Mouse (Mus musculus) cerebellum, adult 11-12 months (tissue): ENCODE results near the gene Map3k4.
A peak's percentile ranks its signal among the peaks of the same experiment; 100 is the strongest.

ENCODE experiments used
- DNase-seq: peaks from one replicate; pipeline ENCODE4 v3.0.0; 2022

The Map3k4 gene

GRCm38 (mm10) chr17:12318663-12319201, at the start of gene Map3k4:
Map3k4 (minus strand) TSS chr17:12318796.
- peak; percentile 96 for DNase-seq

DNA sequence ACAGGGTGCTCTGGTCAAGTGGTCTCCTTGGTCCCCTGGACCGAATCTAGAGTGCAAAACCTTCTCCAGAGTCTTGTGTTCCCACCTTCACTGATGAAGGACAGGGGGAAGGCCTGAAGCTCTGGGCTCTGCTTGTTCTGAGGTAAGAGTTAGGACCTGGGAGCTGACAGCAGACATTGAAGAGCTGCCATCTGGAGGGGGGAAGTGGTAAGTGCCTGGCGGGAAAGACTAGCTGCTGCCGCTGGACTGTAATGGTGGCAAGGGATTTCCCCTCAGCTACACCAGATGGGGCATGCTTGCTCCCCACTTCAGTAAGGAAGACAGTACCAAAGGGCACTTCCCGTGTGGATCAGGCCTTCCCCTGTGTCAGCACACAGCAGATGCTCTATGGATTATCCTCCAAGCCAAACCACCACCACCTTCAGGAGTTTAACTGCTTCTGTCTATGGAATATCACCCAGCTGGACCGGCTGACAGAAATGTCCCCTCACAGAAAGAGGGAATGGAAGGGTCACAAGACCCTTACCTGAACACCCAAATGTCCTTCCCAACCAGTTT, 48.9 kb upstream of the Map3k4 start:
- DNase-seq: peak; percentile 32

GRCm38 (mm10) chr17:12364426-12364735, 45.8 kb upstream of the Map3k4 start:
- DNase-seq: no peak

DNA sequence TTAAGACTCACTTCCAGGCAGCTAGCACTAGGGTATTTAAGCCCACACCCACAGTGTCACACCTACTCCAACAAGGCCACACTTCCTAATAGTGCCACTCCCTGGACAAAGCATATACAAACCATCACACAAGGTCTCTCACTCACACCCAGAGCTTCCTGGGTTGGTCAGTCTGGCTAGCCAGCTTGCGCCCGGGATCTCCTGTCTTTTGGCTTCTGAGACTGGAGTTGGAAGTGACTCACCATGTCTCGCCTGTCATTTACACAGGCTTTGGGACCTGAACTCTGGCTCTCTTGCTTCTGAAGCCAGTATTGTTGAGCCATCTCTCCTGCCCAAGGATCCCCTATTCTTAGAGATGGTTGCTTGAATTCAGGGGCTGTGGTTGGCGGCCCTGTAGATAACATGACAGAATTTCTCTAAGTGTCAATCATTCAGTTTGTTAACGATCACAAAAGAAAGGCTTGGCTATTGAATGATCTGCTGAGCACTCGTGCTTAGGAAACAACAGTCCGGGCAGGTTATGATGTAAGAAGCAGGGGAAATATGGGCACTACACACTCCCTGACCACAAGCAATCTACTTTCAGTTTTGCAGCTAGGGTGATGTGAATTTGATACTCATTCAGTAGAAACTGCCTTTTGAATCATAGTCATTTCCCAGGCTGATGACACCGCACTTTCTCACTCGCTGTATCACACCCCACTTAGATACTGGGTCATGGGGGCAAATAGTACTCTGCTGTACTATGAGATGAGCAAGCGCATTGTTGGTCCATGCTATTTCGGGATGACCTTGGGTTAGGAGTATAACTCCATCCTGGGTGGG, 45.2 kb upstream of the Map3k4 start:
- DNase-seq: no peak

- DNase-seq: no peak
Observed at GRCm38 (mm10) chr17:12359876-12360275, 41.3 kb upstream of the Map3k4 start.

GRCm38 (mm10) chr17:12352781-12353180, 34.2 kb upstream of the Map3k4 start:
- no peak for DNase-seq

DNA sequence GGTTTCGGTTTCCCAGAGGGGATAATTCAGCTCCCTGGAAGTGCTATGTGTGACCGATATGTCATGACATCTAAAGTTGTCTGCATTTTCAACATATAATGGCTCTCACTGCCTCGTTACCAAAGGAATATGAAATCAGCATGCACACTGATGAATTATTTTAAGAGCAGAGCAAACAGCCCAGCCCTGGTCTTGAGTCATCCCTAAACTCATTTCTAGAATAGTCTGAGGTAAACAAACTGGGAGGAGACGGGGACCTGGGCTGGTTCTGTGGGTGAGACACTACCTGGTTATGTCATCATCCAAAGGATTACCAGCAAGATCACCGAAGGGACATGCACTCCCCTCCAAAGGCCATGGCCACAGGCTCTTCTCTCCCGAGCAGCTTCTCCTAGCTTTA, 33.0 kb upstream of the Map3k4 start:
- no peak for DNase-seq

GRCm38 (mm10) chr17:12347462-12347861, 28.9 kb upstream of the Map3k4 start:
- no peak for DNase-seq

DNA sequence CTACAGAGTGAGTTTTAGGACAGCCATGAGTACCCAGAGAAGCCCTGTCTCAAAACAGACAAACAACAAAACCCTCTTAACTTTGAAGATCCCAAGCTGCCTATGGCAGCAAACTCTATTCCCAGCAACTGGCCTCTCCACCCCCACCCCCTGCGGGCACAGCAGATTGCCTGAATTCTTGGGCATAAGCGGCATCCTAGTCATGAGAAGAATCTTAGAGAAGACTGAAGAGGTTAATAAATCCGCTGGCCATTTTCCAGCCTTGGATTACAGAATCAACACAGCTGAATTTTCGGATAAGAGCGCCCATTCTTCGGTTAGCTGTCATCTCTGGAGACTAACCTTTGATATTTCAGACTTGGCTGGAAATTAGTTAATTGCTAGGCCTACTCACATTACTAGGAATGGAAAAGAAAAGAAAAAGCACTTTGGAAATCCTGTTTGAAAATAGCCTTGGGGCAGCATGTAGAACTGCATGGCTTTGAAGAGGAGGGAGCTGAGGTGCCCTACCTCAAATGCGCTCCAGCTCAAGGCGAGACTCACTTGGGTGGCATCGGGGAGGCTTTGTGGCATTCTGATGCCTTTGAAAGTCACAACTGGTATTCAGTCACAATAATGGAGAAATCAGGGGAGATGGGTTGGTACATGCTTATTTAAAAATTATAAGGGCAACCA, 25.2 kb upstream of the Map3k4 start:
- no peak for DNase-seq

- DNase-seq: no peak
Observed at GRCm38 (mm10) chr17:12337156-12337555, 18.6 kb upstream of the Map3k4 start.

DNA sequence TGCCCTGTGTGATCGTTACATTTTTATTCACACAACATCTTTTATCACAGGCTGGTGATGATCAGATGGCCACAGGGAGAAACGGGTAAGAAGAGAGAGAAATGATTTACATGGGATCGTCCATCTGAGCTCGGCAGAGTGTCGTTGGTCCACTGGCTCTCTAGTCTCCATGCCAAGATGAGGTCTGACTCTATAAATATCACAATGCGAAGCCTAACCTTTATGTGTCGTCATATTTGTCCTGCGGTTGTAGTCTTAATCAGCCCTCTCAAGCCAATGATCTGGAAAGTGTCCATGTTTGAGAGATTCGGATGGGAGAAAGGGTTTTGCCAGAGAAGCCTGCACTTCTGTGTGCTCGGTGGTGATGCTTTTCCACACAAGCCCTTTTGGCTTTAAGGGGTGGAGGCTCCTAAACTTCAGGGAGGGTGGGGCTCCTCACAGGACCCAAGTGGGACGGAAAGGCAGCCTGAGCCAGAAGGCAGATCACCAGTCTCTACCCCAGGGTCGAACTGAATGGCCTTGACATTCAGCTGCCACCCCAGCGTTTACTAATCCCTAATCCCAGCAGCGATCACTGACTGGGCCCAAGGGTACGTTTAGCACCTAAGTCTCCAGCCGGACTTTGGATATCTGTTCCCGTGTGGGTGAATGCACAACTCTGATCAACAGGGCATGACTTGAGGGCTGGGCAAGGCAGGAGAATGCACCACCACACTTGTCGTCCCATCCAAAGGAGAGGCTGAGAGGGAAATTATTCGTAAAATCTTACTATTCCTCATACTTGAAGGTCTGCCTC, 17.7 kb upstream of the Map3k4 start:
- DNase-seq: no peak

DNA sequence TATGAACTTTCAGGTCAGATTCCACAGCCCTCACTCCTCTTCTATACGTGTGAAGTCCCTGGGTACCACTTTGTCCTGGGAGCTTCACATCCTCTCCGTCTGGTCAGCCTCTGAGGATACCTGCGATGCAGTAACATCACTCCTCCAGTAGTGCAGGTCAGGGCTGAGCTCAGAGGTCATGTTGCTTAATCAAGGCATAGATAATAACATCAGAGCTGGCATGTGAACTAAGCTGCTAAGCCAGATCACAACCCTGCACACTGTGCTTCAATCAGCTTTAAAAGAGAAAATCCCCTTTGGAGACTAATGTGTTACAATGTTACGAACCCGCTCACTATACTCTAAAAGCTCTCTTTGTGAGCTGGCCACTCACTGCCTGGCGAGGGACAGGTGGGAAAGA, 16.5 kb upstream of the Map3k4 start:
- no peak for DNase-seq

GRCm38 (mm10) chr17:12327847-12328518, 9.4 kb upstream of the Map3k4 start:
- DNase-seq: no peak

GRCm38 (mm10) chr17:12319786-12320185, 1.2 kb upstream of the Map3k4 start:
- DNase-seq: no peak

DNA sequence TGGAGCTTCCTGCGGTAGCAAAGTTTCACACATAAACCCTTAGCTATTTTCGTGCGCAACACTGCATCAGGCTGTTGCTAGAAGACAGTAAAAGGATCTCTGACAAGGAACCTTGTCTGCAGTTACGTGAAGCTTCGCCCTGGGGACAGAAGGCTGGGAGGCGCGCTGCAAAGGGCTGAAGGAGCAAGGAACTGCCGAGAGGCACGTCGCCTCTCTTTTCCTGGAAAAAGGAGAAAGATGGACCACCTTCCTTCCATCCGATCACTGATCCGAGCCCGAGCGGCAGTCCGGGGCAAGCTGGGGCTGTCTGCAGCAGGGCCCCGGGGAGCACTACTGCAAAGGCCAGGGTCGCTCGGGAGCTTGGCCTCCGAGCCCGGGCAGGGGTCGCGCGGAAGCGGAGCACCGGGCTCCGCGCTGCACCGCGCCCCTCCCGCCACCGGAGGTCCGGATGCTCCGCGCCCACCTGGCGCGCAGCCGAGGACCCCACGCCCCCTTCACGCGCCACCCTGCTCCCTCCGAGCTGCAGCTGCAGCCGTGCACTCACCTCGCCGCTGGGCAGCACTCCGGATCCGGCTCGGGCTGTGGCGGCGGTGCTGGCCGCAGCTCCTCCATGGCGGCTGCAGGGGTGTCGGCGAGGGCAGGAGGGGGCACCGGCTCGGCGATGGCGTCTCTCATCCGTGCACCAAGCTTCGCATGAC, 493 bp downstream of the Map3k4 start:
- no peak for DNase-seq

DNA sequence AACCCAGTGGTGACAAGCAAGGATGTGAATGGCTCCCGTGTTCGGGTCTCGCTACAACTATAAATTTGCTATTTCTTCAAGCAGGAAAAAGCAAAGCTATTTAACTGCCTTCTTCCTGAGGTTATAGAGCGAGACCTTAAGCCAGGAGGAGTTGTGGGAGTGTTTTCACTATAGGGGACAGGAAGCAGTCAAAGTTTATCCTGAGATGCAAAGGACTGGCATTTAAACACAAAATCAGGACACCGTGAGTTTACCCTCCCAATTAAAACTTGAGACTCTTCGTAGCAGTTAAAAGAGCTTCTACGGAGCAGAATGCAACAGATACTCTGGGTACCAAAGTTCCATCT, 1.0 kb downstream of the Map3k4 start:
- DNase-seq: no peak

DNA sequence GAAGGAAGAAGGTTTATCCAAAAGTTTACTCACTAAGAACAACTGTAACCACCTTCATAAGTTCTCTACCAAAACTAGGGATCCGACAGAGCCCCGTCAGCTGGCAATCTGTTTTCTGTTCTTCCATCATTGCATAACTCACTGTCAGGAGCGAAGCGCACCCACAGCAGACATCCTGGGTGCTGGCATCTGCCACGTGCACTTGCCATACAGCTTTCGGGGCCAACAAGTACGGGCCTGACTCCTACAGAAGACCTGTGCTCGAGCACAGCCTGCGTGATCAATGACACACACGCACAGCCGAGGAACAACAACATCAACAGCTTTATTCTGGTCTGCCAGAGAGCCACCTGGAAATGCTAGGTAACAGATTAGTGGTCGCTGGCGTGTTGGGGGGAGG, 2.3 kb downstream of the Map3k4 start:
- DNase-seq: no peak

DNA sequence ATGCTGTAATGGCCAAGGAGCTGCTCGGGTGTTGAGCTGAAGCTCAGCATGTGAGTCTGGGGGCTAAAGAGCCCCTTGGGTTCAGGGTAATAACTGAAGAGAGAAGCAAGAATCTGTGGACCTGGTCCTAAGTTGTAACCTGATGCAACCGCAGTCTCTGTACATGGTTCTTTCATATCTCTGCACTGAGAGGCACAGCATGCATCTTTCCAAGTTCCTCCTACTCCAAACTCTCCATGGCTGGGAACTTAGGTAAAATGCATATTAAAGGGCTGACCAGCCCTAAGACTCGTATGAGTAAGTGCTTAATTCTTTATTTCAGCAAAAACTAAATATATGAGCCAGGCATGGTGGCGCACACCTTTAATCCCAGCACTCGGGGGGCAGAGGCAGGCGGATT, 6.3 kb downstream of the Map3k4 start:
- no peak for DNase-seq

GRCm38 (mm10) chr17:12309493-12309892, 9.1 kb downstream of the Map3k4 start:
- no peak for DNase-seq

- DNase-seq: no peak
Observed at GRCm38 (mm10) chr17:12309059-12309458, 9.5 kb downstream of the Map3k4 start.

GRCm38 (mm10) chr17:12307251-12308135, 11.1 kb downstream of the Map3k4 start:
- DNase-seq: no peak
